Mouse (Mus musculus) left cerebral cortex, adult 2 months (tissue): ENCODE measurements at regions not wholly inside any gene's neighbourhood (a gene's known extent, or its start where the extent isn't known, plus 50 kb on each side); places are given as distances from the start of the nearest gene placed in this dataset.

Experiments
- DNase-seq, 2 experiments: peaks; one replicate each; pipeline ENCODE4 v3.0.0; 2021 to 2022; ENCODE audit warnings: low spot score in 2 of 2, mixed read lengths in 1 of 2; ENCODE audit errors: extremely low spot score in 1 of 2
- H3K27ac ChIP-seq: fragments of 200-600 bp; 2 replicates; pipeline ENCODE4 v1.8.1; 2022
- H3K4me3 ChIP-seq: fragments of 200-600 bp; 2 replicates; pipeline ENCODE4 v1.8.1; 2022
- CTCF ChIP-seq: fragments of 200-600 bp; IDR thresholded peaks from 2 replicates; pipeline ENCODE4 v1.8.1; 2022; ENCODE audit warnings: antibody characterized with exemption, mild to moderate bottlenecking, moderate library complexity
- intact Hi-C: fragments of 180-260 bp; cut with DNase I; formaldehyde crosslinking; loops from one replicate; pipeline ENCODE4 v1.15.1; 2025

DNA sequence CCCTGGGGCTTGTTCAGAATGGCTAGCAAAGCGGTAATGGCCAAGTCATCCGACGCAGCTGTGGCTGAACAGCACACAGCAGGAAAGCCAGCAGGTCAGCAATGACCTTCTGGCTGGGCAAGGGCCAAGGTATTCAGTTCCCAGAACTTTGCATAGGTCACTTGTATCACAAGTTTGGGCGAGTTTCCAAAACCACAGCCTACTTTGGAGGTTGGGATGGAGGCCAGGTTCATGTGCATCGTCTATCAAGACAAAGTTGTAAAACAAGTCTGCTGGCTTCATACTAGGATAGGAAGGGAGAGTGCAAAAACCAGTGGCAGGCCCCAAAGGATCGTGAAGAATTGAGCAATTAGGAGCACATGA, 639.8 kb upstream of the Vstm2b start:
- intact Hi-C loops: no loop called here
- TF ChIP-seq CTCF: no peak

GRCm38 (mm10) chr7:40273459-40274072, 624.6 kb upstream of the Vstm2b start:
- H3K4me3 ChIP-seq: no peak overlapping the region
- TF ChIP-seq CTCF: peak; percentile 85
- H3K27ac ChIP-seq: no peak overlapping the region
- DNase-seq: peak; percentile 70
- intact Hi-C loops: loop anchor here (1.0 to 5.0 kb wide), 5 partner anchors 186 to 669 kb away; no protein-coding TSS in a partner anchor

More for the DNA sequence above, 639.8 kb upstream of the Vstm2b start:
- H3K27ac ChIP-seq: no peak overlapping the region
- H3K4me3 ChIP-seq: no peak overlapping the region
- DNase-seq: no peak

DNA sequence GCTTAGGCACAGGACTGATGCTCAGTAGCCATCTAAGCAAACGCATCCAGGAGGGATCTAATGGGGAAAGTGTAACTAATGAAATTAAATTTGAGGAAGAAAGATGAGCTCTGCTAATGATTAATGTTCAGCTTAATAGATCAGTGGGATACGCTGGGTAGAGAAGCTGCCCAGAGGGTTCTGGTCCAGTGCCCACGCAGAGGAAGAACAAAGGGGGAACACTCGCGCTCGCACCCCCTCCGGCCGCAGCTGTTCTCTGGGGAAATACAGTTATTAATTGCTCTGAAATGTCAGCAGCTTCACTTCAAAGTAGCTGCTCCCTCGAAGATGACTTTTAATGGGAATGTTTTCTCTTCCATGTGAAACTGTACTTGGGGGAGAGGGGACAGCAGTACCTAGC, 623.0 kb upstream of the Vstm2b start:
- no peak overlapping the region for H3K27ac ChIP-seq
- no peak for TF ChIP-seq CTCF
- DNase-seq: peak in 1 of 2 experiments; percentile 9
- intact Hi-C loops: no loop called here
- no peak overlapping the region for H3K4me3 ChIP-seq

DNA sequence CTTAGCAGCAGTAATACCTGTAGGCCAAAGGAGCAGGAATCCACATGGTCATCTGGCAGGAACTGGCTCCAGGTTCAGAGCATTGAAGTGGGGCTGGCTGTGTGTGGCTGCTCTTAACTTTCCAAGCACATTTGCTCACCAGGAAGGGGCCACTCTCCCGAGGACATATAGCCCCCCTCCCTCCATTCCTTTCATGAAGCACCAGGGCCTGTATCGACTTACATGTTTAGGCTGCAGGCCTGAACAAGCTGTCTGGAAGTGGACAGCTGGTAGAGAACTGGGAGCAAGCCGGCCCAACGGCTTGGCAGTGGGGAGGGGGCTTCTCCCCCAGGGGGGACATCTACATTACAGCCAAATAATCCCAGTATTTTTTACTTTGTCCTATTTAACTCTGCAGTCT, 622.5 kb upstream of the Vstm2b start:
- no peak for TF ChIP-seq CTCF
- intact Hi-C loops: no loop called here
- Histone ChIP-seq H3K4me3 (no peak overlapping the region), H3K27ac (no peak overlapping the region)
- no peak for DNase-seq

GRCm38 (mm10) chr7:40276116-40276515, 622.0 kb upstream of the Vstm2b start:
- no peak for TF ChIP-seq CTCF
- no peak overlapping the region for H3K27ac ChIP-seq
- no peak for DNase-seq
- intact Hi-C loops: no loop called here
- no peak overlapping the region for H3K4me3 ChIP-seq

DNA sequence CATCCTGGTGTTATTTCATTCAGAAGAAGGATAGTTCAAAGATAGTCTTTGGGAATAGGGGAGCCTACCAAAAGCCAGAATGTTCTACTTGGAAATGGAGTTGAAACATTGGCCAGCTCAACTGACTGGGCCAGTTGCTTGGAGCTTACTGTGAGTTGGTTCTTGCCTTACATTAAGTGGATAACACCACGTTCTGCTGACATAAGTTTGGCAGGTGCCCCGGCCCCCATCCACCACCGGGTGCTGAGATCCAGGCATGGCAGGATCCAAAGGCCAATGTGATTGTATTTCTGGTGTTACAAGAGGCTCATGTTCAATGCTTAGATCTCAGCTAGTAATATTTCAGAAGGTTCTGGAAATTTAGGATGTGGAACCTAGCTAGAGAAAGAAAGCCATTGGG, 608.0 kb upstream of the Vstm2b start:
- TF ChIP-seq CTCF: no peak

GRCm38 (mm10) chr7:40310558-40310957, 587.6 kb upstream of the Vstm2b start:
- no peak overlapping the region for H3K27ac ChIP-seq
- intact Hi-C loops: no loop called here
- peak; percentile 55 for TF ChIP-seq CTCF
- H3K4me3 ChIP-seq: no peak overlapping the region
- DNase-seq: no peak

More for the DNA sequence above, 608.0 kb upstream of the Vstm2b start:
- no peak for DNase-seq
- intact Hi-C loops: no loop called here
- Histone ChIP-seq H3K4me3 (no peak overlapping the region), H3K27ac (no peak overlapping the region)

- H3K27ac ChIP-seq: no peak overlapping the region
- no peak overlapping the region for H3K4me3 ChIP-seq
- DNase-seq: peak in 1 of 2 experiments; percentile 9
- no peak for TF ChIP-seq CTCF
- intact Hi-C loops: no loop called here
These were observed 577.0 kb upstream of the Vstm2b start for GRCm38 (mm10) chr7:40321171-40321570.

DNA sequence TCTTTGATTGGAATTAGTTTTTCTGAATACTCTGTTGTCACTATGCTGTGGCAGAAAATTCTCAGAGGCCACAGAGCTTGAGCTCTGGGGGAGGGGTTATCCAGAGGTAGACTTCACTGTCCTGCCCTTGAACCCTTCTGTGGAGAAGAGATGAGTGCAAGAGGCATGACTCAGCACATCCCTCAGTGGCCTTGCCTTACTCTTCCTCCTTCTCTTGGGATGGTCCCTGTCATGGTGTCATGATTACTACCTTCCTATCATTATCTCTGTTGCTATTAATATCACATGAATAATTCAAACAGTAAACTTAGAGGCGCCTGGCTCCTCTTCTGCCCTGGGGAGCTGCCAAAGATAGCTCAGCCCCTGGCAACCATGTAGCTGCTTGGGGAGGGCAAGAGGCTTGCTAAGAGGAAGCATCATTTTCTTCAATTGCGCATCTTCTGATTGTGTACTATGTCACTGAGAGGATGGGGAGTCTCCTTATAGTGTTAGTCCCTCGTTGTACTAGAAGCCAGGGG, 572.9 kb upstream of the Vstm2b start:
- H3K27ac ChIP-seq: no peak overlapping the region
- DNase-seq: no peak
- no peak for TF ChIP-seq CTCF
- intact Hi-C loops: loop anchor here (5.0 kb wide), 1 partner anchor 577 kb away; no protein-coding TSS in a partner anchor
- no peak overlapping the region for H3K4me3 ChIP-seq

DNA sequence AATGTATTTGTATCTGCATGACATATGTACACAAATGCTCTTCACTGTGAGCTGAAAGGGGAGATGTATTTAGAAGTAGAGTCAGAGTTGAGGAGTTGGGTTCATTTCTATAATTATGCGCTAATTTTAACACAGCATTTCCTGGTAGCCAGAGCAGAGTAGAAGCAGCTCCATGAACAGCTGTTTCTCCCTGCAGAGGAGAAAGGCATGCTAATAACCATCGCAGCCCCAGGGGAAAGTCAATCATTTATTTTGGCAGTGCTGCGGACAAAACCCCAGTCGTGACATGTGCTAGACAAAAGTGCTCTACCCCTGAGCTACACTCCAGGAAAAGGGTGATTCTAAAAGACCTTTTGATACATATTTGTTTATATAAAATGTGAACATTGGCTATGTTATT, 565.7 kb upstream of the Vstm2b start:
- no peak for DNase-seq
- H3K27ac ChIP-seq: no peak overlapping the region
- TF ChIP-seq CTCF: no peak
- intact Hi-C loops: no loop called here
- no peak overlapping the region for H3K4me3 ChIP-seq

DNA sequence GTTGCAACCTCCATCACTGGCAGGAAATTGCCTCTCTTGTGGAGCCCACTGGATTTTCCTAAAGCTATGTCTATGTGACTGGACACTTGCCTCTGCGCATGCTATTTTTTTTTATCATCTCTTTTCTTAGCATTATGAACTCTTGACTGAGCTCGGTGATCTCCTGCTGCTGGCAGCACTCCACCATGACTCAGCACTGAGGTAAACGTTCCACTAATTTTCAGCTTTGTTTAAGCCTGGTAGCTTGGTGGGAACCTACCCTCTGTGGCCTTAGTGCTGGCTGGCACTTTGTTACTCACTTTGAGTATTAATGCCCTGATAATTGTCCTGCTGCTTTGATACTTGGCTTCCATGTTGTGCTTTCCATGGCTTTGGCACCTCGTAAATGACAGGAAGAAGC, 545.8 kb upstream of the Vstm2b start:
- intact Hi-C loops: no loop called here
- H3K4me3 ChIP-seq: no peak overlapping the region
- no peak overlapping the region for H3K27ac ChIP-seq
- no peak for DNase-seq
- TF ChIP-seq CTCF: no peak

GRCm38 (mm10) chr7:40362719-40363118, 535.4 kb upstream of the Vstm2b start:
- no peak overlapping the region for H3K27ac ChIP-seq
- no peak overlapping the region for H3K4me3 ChIP-seq
- DNase-seq: no peak
- intact Hi-C loops: no loop called here
- no peak for TF ChIP-seq CTCF

GRCm38 (mm10) chr7:40372713-40373112, 525.4 kb upstream of the Vstm2b start:
- DNase-seq: no peak
- Histone ChIP-seq H3K4me3 (no peak overlapping the region), H3K27ac (no peak overlapping the region)
- no peak for TF ChIP-seq CTCF
- intact Hi-C loops: no loop called here
